Mouse (Mus musculus): ENCODE results near the gene Ppp2r5a. TPM values are rescaled to one million over a fixed set of nuclear protein-coding genes. Genes with fewer than 3 reads are reported as not detected.

Ppp2r5a gene
- polyA plus RNA-seq, 1 experiment from 2014 or later: 10.5 TPM

GRCm38 (mm10) chr1:191339876-191340275 is 63.2 kb downstream of the Ppp2r5a start:
- H3K4me3 ChIP-seq: no peak overlapping the region
- no peak for ATAC-seq (replicated peaks)
- no peak overlapping the region for H3K4me2 ChIP-seq (replicated peaks)
- H3K9ac ChIP-seq (replicated peaks): no peak overlapping the region
- H3K4me1 ChIP-seq: no peaks in the 10 kb centered on the region
- 89% methylated on average over 2 of the region's 2 CpGs for WGBS
- H3K36me3 ChIP-seq: peaks cover 73% of the 10 kb centered on the region
- no peaks in the 10 kb centered on the region for H3K27me3 ChIP-seq
- H3K27ac ChIP-seq (replicated peaks): no peak overlapping the region
- no peaks in the 10 kb centered on the region for H3K9me3 ChIP-seq

DNA sequence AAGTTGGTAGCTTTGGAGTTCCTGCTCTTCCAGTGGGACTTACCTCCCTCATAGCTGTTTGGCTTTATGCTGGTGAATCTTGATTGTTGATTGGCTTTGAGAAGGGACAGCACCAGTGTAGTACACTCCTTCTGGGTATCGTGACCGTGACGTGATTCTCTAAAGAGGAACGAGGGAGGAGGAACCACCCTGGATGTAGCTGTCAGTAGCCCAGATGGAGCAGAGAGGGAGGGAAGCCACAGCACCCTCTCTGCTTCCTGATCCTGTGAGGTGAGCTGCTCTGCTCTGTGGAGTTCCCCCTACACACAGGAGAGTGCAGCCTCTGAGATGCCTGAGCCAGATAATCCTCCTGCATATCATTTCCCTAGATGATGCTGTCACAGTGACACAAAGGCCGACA is 68.6 kb downstream of the Ppp2r5a start:
- Histone ChIP-seq H3K27ac (replicated peaks) (no peak overlapping the region), H3K4me1 (0 out of 2 replicates have a peak, but pooled peaks cover 4% of the 10 kb centered on the region), H3K4me2 (replicated peaks) (no peak overlapping the region), H3K4me3 (no peak overlapping the region), H3K27me3 (no peaks in the 10 kb centered on the region), H3K9ac (replicated peaks) (no peak overlapping the region), H3K36me3 (peaks cover 47% of the 10 kb centered on the region), H3K9me3 (no peaks in the 10 kb centered on the region)
- no peak for ATAC-seq (replicated peaks)
- WGBS: 86% methylated on average over 5 of the region's 5 CpGs

GRCm38 (mm10) chr1:191330356-191330755 is 72.7 kb downstream of the Ppp2r5a start:
- peaks cover 25% of the 10 kb centered on the region for H3K36me3 ChIP-seq
- WGBS: 88% methylated on average over 4 of the region's 4 CpGs
- peaks cover 33% of the 10 kb centered on the region for H3K4me1 ChIP-seq
- H3K4me3 ChIP-seq: no peak overlapping the region
- H3K9ac ChIP-seq (replicated peaks): no peak overlapping the region
- H3K4me2 ChIP-seq (replicated peaks): no peak overlapping the region
- no peaks in the 10 kb centered on the region for H3K9me3 ChIP-seq
- ATAC-seq (replicated peaks): no peak
- no peaks in the 10 kb centered on the region for H3K27me3 ChIP-seq
- no peak overlapping the region for H3K27ac ChIP-seq (replicated peaks)

GRCm38 (mm10) chr1:191328019-191328441 is 75.0 kb downstream of the Ppp2r5a start:
- H3K4me2 ChIP-seq (replicated peaks): peak overlapping the region; percentile 81
- 62% methylated on average over 8 of the region's 8 CpGs for WGBS
- ATAC-seq (replicated peaks): no peak
- H3K9me3 ChIP-seq: no peaks in the 10 kb centered on the region
- peak overlapping the region; percentile 1; the same call in 1 of the 2 replicates for H3K4me3 ChIP-seq
- H3K36me3 ChIP-seq: peaks cover 12% of the 10 kb centered on the region; the same call in 1 of the 2 replicates
- H3K27ac ChIP-seq (replicated peaks): no peak overlapping the region
- H3K9ac ChIP-seq (replicated peaks): 0 out of 2 replicates have a peak overlapping the region, but pooled peaks have one; percentile 3
- H3K27me3 ChIP-seq: no peaks in the 10 kb centered on the region
- H3K4me1 ChIP-seq: peaks cover 33% of the 10 kb centered on the region

- Histone ChIP-seq H3K4me1 (peaks cover 33% of the 10 kb centered on the region), H3K27ac (replicated peaks) (no peak overlapping the region), H3K4me2 (replicated peaks) (peak overlapping the region; percentile 81), H3K9ac (replicated peaks) (no peak overlapping the region), H3K36me3 (peaks cover 9% of the 10 kb centered on the region; the same call in 1 of the 2 replicates), H3K4me3 (peak overlapping the region; percentile 70), H3K9me3 (no peaks in the 10 kb centered on the region), H3K27me3 (no peaks in the 10 kb centered on the region)
- WGBS: 84% methylated on average over 8 of the region's 8 CpGs
- ATAC-seq (replicated peaks): no peak
Observed at GRCm38 (mm10) chr1:191327258-191327657, 75.8 kb downstream of the Ppp2r5a start.

DNA sequence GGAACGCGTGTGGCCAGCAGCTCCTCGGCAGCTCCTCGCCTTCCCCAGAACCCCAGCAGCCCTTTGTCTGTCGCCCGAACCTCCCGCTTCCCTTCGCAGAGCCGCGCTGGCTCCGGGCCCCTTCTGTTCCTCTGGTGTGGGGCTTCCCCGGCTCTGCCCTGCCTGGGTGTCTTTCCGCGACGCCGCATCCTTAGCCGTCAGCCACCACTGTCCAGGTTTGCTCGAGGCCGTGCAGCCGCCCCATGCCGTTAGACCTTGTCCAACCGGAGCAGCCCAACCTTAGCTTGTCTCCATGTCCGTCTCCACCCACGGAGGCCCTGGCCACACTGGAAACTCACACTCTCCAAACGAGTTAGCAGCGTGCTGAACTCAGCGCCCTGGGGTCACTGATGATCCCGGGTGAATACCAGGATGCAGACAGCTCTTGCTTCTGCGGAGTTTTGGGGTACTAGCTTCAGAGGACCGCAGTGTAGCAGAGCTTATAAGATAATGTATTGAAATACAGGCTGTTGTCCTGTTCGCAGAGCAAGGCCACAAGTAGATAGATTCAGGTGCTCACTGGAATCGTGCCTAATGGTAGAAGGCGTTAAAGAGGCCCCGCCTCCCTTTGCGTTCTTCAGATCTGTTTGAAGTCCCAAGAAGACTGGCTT is 76.7 kb downstream of the Ppp2r5a start:
- peak overlapping the region; percentile 70 for H3K4me3 ChIP-seq
- H3K9ac ChIP-seq (replicated peaks): peak overlapping the region; percentile 78
- peak overlapping the region; percentile 87 for H3K27ac ChIP-seq (replicated peaks)
- under 1% methylated on average over 35 of the region's 35 CpGs for WGBS
- H3K27me3 ChIP-seq: no peaks in the 10 kb centered on the region
- no peaks in the 10 kb centered on the region for H3K9me3 ChIP-seq
- H3K4me1 ChIP-seq: peaks cover 33% of the 10 kb centered on the region
- 0 out of 2 replicates have a peak, but pooled peaks cover 3% of the 10 kb centered on the region for H3K36me3 ChIP-seq
- ATAC-seq (replicated peaks): peak; percentile 80
- H3K4me2 ChIP-seq (replicated peaks): peak overlapping the region; percentile 81

DNA sequence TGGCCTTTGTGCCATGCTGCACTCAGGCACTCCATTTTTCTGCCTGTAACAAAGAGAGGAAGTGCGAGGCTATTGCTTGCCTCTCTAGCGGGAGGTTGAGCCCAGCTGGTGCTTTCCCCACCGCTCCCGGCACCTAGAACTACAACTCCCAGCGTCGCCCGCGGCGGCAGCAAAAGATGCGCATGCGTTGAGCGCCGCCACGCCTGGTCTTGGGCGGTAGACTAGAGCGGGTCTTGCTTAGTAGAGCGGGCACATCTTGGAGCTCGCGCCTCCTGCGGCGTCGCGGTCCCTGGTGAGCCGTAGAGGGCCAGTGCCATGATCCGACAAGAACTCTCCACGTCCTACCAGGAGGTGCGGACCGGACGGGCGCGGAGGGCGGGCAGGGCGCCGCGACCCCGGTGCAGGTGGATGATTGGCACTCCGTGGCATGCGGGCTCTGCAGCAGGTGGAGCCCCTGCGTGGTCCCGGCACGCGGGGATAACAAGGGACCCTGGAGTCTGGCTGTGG is 77.3 kb downstream of the Ppp2r5a start, which contains the start of gene Tmem206:
Gene Tmem206 (plus strand): TSS at position 187 of the 507 bp plus-strand sequence.
- peak; percentile 98 for ATAC-seq (replicated peaks)
- Histone ChIP-seq H3K4me3 (peak within 1 kb of the TSS; percentile 70), H3K27me3 (no peaks in the 10 kb centered on the region), H3K9me3 (no peaks in the 10 kb centered on the region), H3K36me3 (0 out of 2 replicates have a peak, but pooled peaks cover 3% of the 10 kb centered on the region), H3K27ac (replicated peaks) (peak within 1 kb of the TSS; percentile 87), H3K4me1 (peaks cover 33% of the 10 kb centered on the region), H3K4me2 (replicated peaks) (peak within 1 kb of the TSS; percentile 81), H3K9ac (replicated peaks) (peak within 1 kb of the TSS; percentile 78)
- WGBS: 0% methylated on average over 42 of the region's 42 CpGs

DNA sequence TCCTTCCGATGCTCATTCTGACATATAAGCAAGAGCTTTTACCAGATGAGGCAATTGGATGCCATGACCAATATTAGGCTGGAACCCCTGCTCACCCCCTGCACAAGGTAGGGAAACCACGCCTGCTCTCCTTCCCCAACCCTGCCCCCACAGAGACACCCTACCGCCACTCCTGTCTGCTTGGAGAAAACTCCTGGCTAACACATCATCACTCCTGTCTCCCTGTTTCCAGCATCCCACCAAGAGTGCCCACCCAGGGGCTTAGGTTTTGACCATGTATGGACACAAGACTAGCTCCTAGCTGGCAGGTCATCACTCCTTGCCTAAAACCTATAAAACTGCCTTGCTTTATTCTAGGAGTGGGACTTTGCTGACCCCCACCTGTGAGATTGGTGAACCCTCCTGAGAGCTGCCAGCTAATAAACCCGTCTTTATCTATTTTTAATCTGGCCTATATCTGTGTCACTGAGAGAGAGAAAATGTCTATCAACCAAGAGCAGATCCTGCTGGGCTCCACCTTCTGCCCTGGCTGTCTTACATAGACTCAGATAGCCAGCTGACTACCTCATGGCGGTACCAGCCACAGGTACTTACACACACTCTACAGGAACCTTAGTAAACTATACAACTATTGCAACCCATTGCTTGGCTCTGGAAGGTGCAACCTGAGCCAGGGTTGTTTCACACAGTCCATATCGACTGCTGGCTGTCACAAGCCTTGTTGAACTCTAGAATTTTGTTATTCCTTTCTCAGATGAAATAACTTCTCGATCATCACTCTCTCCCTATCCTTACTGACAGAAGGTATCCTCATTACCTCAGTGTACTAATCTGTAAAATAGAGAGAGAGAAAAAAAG is 78.1 kb downstream of the Ppp2r5a start:
- Histone ChIP-seq H3K4me1 (peaks cover 32% of the 10 kb centered on the region), H3K27ac (replicated peaks) (peak overlapping the region; percentile 76; the same call in 1 of the 2 replicates), H3K4me3 (0 out of 2 replicates have a peak overlapping the region, but pooled peaks have one; percentile 70), H3K4me2 (replicated peaks) (peak overlapping the region; percentile 81; the same call in 1 of the 2 replicates), H3K9ac (replicated peaks) (0 out of 2 replicates have a peak overlapping the region, but pooled peaks have one; percentile 78), H3K9me3 (no peaks in the 10 kb centered on the region), H3K27me3 (no peaks in the 10 kb centered on the region), H3K36me3 (no peaks in the 10 kb centered on the region)
- peak; percentile 6; the same call in 1 of the 2 replicates for ATAC-seq (replicated peaks)
- WGBS: 87% methylated on average over 7 of the region's 7 CpGs

GRCm38 (mm10) chr1:191323381-191323780 is 79.7 kb downstream of the Ppp2r5a start:
- Histone ChIP-seq H3K36me3 (no peaks in the 10 kb centered on the region), H3K4me2 (replicated peaks) (no peak overlapping the region), H3K4me3 (no peak overlapping the region), H3K27ac (replicated peaks) (no peak overlapping the region), H3K9ac (replicated peaks) (no peak overlapping the region), H3K9me3 (no peaks in the 10 kb centered on the region), H3K4me1 (peaks cover 23% of the 10 kb centered on the region), H3K27me3 (no peaks in the 10 kb centered on the region)
- 89% methylated on average over 3 of the region's 3 CpGs for WGBS
- ATAC-seq (replicated peaks): no peak

DNA sequence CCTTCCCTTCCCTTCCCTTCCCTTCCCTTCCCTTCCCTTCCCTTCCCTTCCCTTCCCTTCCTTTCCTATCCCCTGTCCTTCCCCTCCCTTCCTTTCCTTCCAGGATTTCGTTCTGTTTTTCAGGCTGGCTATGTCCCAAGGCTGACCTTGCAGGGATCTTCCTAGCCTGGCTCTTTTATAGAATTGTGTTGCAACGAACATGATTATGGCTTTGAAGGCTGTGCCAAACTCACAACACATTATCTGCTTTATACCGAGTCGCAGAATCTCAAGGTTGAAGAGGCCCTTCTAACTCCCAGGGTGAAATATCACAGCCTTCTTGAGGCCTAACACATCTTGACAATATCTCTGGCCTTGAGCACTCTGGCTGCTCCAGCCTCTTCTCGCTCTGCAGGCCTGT is 84.4 kb downstream of the Ppp2r5a start:
- H3K4me2 ChIP-seq (replicated peaks): no peak overlapping the region
- 70% methylated on average over 5 of the region's 5 CpGs for WGBS
- no peak overlapping the region for H3K4me3 ChIP-seq
- no peak overlapping the region for H3K9ac ChIP-seq (replicated peaks)
- no peak overlapping the region for H3K27ac ChIP-seq (replicated peaks)
- H3K4me1 ChIP-seq: peaks cover 7% of the 10 kb centered on the region
- no peaks in the 10 kb centered on the region for H3K36me3 ChIP-seq
- no peaks in the 10 kb centered on the region for H3K9me3 ChIP-seq
- no peak for ATAC-seq (replicated peaks)
- no peaks in the 10 kb centered on the region for H3K27me3 ChIP-seq

DNA sequence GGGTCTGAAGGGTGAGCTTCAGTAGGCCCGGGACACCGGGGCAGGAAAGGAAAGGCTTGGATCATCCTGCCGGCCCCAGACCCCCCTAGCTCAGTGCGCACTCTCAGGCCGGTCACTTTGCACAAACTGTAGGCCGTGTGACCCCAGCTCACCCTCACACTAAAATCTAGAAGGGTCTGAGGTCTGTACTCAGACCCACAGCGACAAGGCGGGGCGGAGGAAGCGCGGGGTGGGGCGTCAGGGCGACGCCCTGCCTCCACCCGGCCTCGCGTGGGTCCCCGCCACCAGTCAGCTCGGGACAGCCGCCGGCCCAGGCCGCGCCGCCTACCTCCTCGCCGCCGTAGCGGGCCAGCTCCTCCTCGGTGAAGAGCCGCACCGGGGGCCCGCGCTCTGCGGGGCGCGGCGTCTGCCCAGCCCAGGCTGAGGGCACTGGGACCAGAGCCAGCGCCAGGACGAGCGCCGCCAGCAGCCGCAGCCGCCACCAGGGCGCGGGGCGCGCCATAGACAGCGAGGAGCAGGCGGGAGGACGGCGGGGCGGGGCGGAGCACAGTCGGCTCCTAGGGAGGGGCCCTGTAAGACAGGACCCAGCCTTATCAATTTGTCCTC is 85.4 kb downstream of the Ppp2r5a start, which contains the start of gene Nenf:
Gene Nenf (minus strand): TSS at position 604 of the 606 bp plus-strand sequence.
- Histone ChIP-seq H3K9ac (replicated peaks) (peak within 1 kb of the TSS; percentile 77), H3K4me2 (replicated peaks) (peak within 1 kb of the TSS; percentile 82), H3K36me3 (no peaks in the 10 kb centered on the region), H3K27ac (replicated peaks) (peak within 1 kb of the TSS; percentile 60), H3K4me3 (peak within 1 kb of the TSS; percentile 71), H3K27me3 (no peaks in the 10 kb centered on the region), H3K4me1 (peaks cover 8% of the 10 kb centered on the region), H3K9me3 (no peaks in the 10 kb centered on the region)
- under 1% methylated on average over 49 of the region's 54 CpGs for WGBS
- ATAC-seq (replicated peaks): peak; percentile 92

Measured in forebrain, embryonic 15.5 days (tissue).